Mouse (Mus musculus) heart, adult 2 months (tissue): ENCODE measurements around the gene Spsb1. TPM values are rescaled to one million over a fixed set of nuclear protein-coding genes. Genes with fewer than 3 reads are reported as not detected.

Experiments used
- DNase-seq, 2 experiments: peaks; one replicate each; pipeline ENCODE4 v3.0.0; 2021
- H3K27ac ChIP-seq: fragments of 200-600 bp; 2 replicates; pipeline ENCODE4 v1.8.1; 2022
- H3K27me3 ChIP-seq: fragments of 200-500 bp; 2 replicates; pipeline ENCODE4 v1.6.1; 2012; ENCODE audit warnings: mild to moderate bottlenecking, low read length, inconsistent platforms, mixed read lengths; ENCODE audit not compliant: control insufficient read depth, insufficient read depth
- H3K36me3 ChIP-seq: fragments of 200-500 bp; 2 replicates; pipeline ENCODE4 v1.6.1; 2012; ENCODE audit warnings: low read length, inconsistent platforms; ENCODE audit not compliant: control insufficient read depth, insufficient read depth
- H3K4me1 ChIP-seq: fragments of 200-500 bp; 2 replicates; pipeline ENCODE4 v1.6.1; 2011; ENCODE audit warnings: low read length; ENCODE audit not compliant: control insufficient read depth, insufficient read depth
- H3K4me3 ChIP-seq: fragments of 200-600 bp; 2 replicates; pipeline ENCODE4 v1.8.1; 2022
- H3K79me2 ChIP-seq: fragments of 200-500 bp; replicated peaks from 2 replicates; pipeline ENCODE4 v1.6.1; 2012; ENCODE audit warnings: mild to moderate bottlenecking, inconsistent platforms, low read length, moderate library complexity, mixed read lengths; ENCODE audit not compliant: control insufficient read depth, insufficient read depth
- H3K9ac ChIP-seq: fragments of 200-500 bp; 2 replicates; pipeline ENCODE4 v1.6.1; 2012; ENCODE audit warnings: low read depth, mild to moderate bottlenecking, control low read depth, inconsistent platforms, low read length, mixed read lengths
- CTCF ChIP-seq: fragments of 200-600 bp; IDR thresholded peaks from 2 replicates; pipeline ENCODE4 v1.8.1; 2022; ENCODE audit warnings: antibody characterized with exemption, mild to moderate bottlenecking, moderate library complexity
- EP300 ChIP-seq: fragments of 200-500 bp; IDR thresholded peaks from 2 replicates; pipeline ENCODE4 v1.6.1; 2011; ENCODE audit warnings: low read depth, low read length, control low read depth; ENCODE audit not compliant: insufficient read depth
- POLR2A ChIP-seq: fragments of 200-500 bp; IDR thresholded peaks from 2 replicates; pipeline ENCODE4 v1.6.1; 2011; ENCODE audit warnings: mild to moderate bottlenecking, low read depth, low read length, control low read depth; ENCODE audit not compliant: insufficient read depth
- WGBS: fragments of 180-500 bp; shearing (Covaris S2); methylation state at CpG from one replicate; pipeline ENCODE4 v1.1.7; 2018; 5-methylcytosine and 5-hydroxymethylcytosine counted together
- intact Hi-C: fragments of 180-260 bp; cut with DNase I; formaldehyde crosslinking; loops from one replicate; pipeline ENCODE4 v1.15.1; 2025
- polyA plus RNA-seq: library from polyadenylated mRNA; depleted of rRNA; stranded (reverse); fragments of >200 nt; gene quantifications from 2 replicates; pipeline ENCODE4 v1.2.3, GENCODE M21; 2012
- total RNA-seq, 2 experiments: library from RNA; stranded (reverse); gene quantifications; 2 replicates each; pipeline ENCODE4 v1.2.3; 2021

Spsb1 gene
- total and polyA plus RNA-seq, 3 experiments, result 28.3 to 35.3 (median 32.2) TPM

DNA sequence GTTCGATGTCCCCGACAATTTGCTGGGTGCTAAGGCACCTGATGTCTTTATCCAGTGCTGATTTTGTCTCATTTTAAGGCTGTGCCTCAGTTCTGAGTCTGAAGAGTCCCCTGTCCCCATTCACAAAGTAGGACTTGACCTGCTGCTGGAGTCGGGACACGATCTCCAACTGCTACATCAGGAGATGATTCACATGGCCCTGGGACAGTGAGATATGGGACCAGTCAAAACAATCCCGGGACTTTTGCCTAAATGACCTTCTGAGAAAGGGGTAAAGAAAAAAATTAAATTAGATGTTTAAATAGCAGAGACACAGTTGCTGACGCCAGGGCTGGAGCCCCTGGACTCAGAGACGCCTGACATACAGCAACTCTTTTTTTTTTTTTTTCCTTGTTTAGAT is 21.8 kb downstream of the Spsb1 start:
- Histone ChIP-seq H3K27ac (peak overlapping the region; percentile 54; the same call in 1 of the 2 replicates), H3K4me1 (peaks cover 11% of the 10 kb centered on the region; the same call in 1 of the 2 replicates), H3K27me3 (no peaks in the 10 kb centered on the region), H3K36me3 (no peaks in the 10 kb centered on the region), H3K79me2 (peaks cover 2% of the 10 kb centered on the region; the same call in 1 of the 2 replicates), H3K9ac (no peak overlapping the region), H3K4me3 (no peak overlapping the region)
- intact Hi-C loops, result no loop called here
- TF ChIP-seq EP300, result no peak
- TF ChIP-seq CTCF, result no peak
- TF ChIP-seq POLR2A, result no peak
- WGBS, result 65% methylated on average over 7 of the region's 7 CpGs
- no peak for DNase-seq

DNA sequence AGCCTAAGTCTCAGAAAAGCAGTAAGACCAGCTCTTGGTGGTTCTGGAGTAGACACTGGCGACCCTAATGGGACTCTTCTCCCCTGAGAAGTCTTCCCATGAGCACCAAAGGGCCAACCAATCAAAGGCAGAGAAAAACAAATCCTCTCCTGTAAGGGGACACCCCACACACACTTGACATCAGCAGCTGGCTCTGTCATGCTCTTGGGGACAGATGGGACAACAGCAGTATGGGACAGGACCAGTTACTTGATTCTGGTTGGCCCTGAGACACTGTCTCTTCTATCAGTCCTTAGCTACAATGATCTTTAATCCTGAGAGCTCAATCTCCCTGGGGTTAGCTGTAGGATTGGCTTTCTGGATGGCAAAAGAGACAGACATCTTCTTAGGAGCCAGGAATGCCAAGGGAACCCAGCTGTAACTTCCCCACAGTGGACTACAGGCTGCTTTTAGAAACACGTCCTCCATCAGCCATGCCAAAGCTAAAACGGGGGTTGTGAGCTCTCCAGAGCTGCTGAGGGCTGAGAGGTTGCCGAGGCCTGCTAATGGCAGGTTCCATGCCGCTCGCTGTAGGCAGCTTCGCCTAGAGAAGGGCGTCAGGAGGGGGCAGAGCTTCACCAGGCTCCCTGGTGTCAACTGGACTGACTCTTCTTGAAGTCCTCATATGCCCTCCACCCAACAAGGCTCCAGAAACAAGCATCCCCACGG is 22.6 kb downstream of the Spsb1 start:
- H3K27ac ChIP-seq, result peak overlapping the region; percentile 54; the same call in 1 of the 2 replicates

DNA sequence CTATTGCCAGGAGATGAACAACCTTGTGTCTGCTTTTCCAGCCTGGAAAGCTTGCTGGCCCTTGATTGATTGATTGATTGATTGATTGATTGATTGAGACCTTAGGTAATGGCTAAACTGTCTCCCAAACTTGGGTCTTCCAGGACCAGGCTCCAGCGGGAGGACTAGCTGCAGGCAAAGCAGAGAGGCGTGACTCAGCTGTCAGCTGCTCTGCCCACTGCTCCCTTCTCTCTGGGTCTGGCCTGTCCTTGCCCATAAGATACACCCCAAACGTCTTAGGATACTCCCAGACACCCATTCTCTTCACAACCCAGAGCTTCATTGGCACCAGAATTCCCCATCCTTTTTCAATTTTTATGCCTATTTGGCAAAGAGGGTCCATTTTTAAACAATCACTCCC is 24.1 kb downstream of the Spsb1 start:
- WGBS, result 73% methylated on average over 3 of the region's 3 CpGs
- no peaks in the 10 kb centered on the region for H3K27me3 ChIP-seq
- intact Hi-C loops, result no loop called here

More for the DNA sequence above, 22.6 kb downstream of the Spsb1 start:
- no peak for TF ChIP-seq POLR2A
- no peak for TF ChIP-seq CTCF
- no peak for TF ChIP-seq EP300
- no peak overlapping the region for H3K4me3 ChIP-seq
- no peaks in the 10 kb centered on the region for H3K27me3 ChIP-seq
- H3K9ac ChIP-seq, result no peak overlapping the region
- intact Hi-C loops, result no loop called here
- no peak for DNase-seq
- H3K4me1 ChIP-seq, result peaks cover 10% of the 10 kb centered on the region; the same call in 1 of the 2 replicates
- 53% methylated on average over 9 of the region's 9 CpGs for WGBS
- no peaks in the 10 kb centered on the region for H3K36me3 ChIP-seq
- peaks cover 4% of the 10 kb centered on the region; the same call in 1 of the 2 replicates for H3K79me2 ChIP-seq

DNA sequence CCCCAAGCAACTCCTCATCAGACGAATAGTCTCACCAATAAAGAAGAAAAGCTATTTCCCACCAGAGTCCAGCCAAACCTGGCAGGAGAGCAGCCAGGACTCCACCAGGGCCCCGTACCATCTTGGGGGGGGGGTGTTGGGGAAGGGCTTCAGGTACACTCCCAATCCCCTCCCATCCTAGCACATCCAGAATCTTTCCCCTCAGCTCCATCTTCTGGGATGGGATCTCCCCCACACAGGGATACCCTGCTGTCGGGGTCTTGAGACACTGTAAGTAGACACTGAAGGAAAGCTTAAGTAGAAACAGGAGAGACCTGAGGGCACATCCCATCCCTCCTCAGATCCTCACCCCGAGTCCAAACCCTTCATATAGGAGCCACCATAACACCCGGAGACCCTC is 31.8 kb downstream of the Spsb1 start:
- intact Hi-C loops, result loop anchor here (2.0 kb wide), 1 partner anchor 32 kb away; the partner anchor contains the start of gene Spsb1
- no peak for DNase-seq
- H3K27me3 ChIP-seq, result no peaks in the 10 kb centered on the region
- TF ChIP-seq POLR2A, result no peak
- H3K79me2 ChIP-seq, result peaks cover 2% of the 10 kb centered on the region; the same call in 1 of the 2 replicates
- H3K27ac ChIP-seq, result peak overlapping the region; percentile 90
- no peaks in the 10 kb centered on the region for H3K36me3 ChIP-seq
- peaks cover 26% of the 10 kb centered on the region for H3K4me1 ChIP-seq
- WGBS, result 87% methylated on average over 4 of the region's 5 CpGs
- H3K4me3 ChIP-seq, result no peak overlapping the region
- H3K9ac ChIP-seq, result no peak overlapping the region

More for the DNA sequence above, 24.1 kb downstream of the Spsb1 start:
- Histone ChIP-seq H3K4me1 (peaks cover 5% of the 10 kb centered on the region; the same call in 1 of the 2 replicates), H3K36me3 (no peaks in the 10 kb centered on the region), H3K27ac (no peak overlapping the region), H3K79me2 (peaks cover 4% of the 10 kb centered on the region; the same call in 1 of the 2 replicates), H3K9ac (no peak overlapping the region), H3K4me3 (no peak overlapping the region)
- TF ChIP-seq POLR2A (no peak), CTCF (no peak), EP300 (no peak)
- no peak for DNase-seq

DNA sequence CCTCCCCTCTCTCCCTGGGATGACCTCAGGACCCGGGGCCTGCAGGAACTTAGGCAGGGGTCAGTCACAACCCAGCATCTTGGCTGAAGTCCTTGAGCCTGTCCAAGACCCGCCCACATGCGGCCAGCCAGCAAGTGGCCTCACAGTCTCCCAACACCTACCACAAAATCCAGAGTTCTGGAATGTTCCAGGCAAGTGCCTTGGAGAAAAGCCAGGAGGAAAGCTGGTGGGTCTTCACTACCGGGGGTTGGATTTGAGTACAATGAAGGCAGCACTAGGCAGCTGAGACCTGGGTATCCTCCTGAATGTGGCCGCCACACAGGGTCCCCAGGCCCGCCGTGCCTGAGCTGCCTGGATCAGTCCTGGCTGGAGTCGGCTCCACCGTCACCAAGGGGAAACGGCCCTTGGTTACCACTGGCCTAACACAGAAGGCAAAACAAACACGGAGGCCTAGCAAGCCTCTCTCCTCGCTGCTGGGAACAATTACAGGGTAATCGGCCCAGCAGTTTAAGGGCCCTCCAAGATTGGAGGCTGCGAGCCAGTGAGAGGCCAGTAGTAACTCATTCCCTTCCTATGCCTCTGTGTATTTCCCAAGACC is 32.6 kb downstream of the Spsb1 start:
- Histone ChIP-seq H3K4me1 (peaks cover 29% of the 10 kb centered on the region), H3K9ac (peak overlapping the region; percentile 30), H3K4me3 (peak overlapping the region; percentile 4; the same call in 1 of the 2 replicates), H3K27ac (peak overlapping the region; percentile 90), H3K79me2 (no peaks in the 10 kb centered on the region; the same call in 1 of the 2 replicates), H3K27me3 (no peaks in the 10 kb centered on the region), H3K36me3 (no peaks in the 10 kb centered on the region)
- intact Hi-C loops, result loop anchor here (2.0 kb wide), 1 partner anchor 33 kb away; the partner anchor contains the start of gene Spsb1
- TF ChIP-seq CTCF (no peak), EP300 (peak; percentile 49; the same call in 1 of the 2 replicates), POLR2A (no peak)
- DNase-seq, result peak; percentile 78 to 85
- 17% methylated on average over 14 of the region's 14 CpGs for WGBS

DNA sequence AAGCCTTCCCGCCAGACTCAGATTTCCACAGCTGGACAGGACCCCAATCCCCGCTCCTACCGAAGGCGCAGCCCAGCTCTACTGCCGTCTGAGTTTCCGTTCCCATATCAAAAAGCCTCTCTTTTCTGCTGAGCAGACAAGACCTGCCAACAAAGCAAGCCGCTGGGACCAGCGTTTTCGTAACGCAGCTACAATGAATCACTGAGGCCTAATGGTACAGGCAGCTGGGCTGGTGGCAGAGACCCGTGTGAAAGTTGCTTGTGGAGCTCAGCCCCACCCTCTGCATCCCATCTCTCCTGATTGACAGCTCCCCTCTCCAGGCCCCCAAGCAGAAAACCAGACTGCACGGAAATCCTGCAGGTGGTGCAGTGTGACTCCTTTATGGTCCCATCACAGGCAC is 34.0 kb downstream of the Spsb1 start:
- peaks cover 35% of the 10 kb centered on the region for H3K4me1 ChIP-seq
- WGBS, result 34% methylated on average over 12 of the region's 12 CpGs
- peak; percentile 48 to 49 for DNase-seq
- H3K27me3 ChIP-seq, result no peaks in the 10 kb centered on the region
- no peaks in the 10 kb centered on the region for H3K36me3 ChIP-seq
- no peaks in the 10 kb centered on the region for H3K79me2 ChIP-seq
- TF ChIP-seq CTCF, result no peak
- no peak for TF ChIP-seq POLR2A
- no peak for TF ChIP-seq EP300
- peak overlapping the region; percentile 24; the same call in 1 of the 2 replicates for H3K9ac ChIP-seq
- intact Hi-C loops, result no loop called here
- no peak overlapping the region for H3K4me3 ChIP-seq
- peak overlapping the region; percentile 12; the same call in 1 of the 2 replicates for H3K27ac ChIP-seq
